Mouse (Mus musculus): ENCODE measurements around the gene Olfr1369-ps1. TPM values are rescaled to one million over a fixed set of nuclear protein-coding genes. Genes with fewer than 3 reads are reported as not detected.

Gene Olfr1369-ps1
- polyA plus RNA-seq, 1 experiment = not detected

GRCm38 (mm10) chr13:21142421-21142820 lies 31.1 kb downstream of the Olfr1369-ps1 start:
- Histone ChIP-seq H3K4me3 (ENCODE audit: control insufficient read depth, insufficient read depth, low read length) (no peak overlapping the region), H3K27me3 (ENCODE audit: control insufficient read depth, insufficient read depth, low read length) (no peaks in the 10 kb centered on the region), H3K27ac (ENCODE audit: control insufficient read depth, insufficient read depth, low read length) (no peak overlapping the region), H3K36me3 (ENCODE audit: control insufficient read depth, insufficient read depth, low read length) (no peaks in the 10 kb centered on the region), H3K4me1 (replicated peaks; ENCODE audit: control insufficient read depth, insufficient read depth, low read length) (no peaks in the 10 kb centered on the region)
- TF ChIP-seq POLR2A (IDR thresholded peaks at IDR 0.05; ENCODE audit: control insufficient read depth, extremely low read depth, insufficient read depth, low read length, poor library complexity) (no peak), CTCF (IDR thresholded peaks at IDR 0.05; ENCODE audit: borderline replicate concordance, control insufficient read depth, extremely low read depth, insufficient read depth, low read length, poor library complexity) (no peak)
- 52% methylated on average over 8 of the region's 8 CpGs for WGBS
- peak; percentile 6 for DNase-seq

GRCm38 (mm10) chr13:21145767-21146166 lies 34.5 kb downstream of the Olfr1369-ps1 start, which contains the start of gene Olfr1368:
Gene Olfr1368 (minus strand): TSS chr13:21145867.
- Histone ChIP-seq H3K27me3 (ENCODE audit: control insufficient read depth, insufficient read depth, low read length) (no peaks in the 10 kb centered on the region), H3K27ac (ENCODE audit: control insufficient read depth, insufficient read depth, low read length) (no peak within 1 kb of the TSS), H3K4me3 (ENCODE audit: control insufficient read depth, insufficient read depth, low read length) (no peak within 1 kb of the TSS), H3K36me3 (ENCODE audit: control insufficient read depth, insufficient read depth, low read length) (no peaks in the 10 kb centered on the region), H3K4me1 (replicated peaks; ENCODE audit: control insufficient read depth, insufficient read depth, low read length) (no peaks in the 10 kb centered on the region)
- WGBS = 85% methylated on average over 4 of the region's 4 CpGs
- TF ChIP-seq CTCF (IDR thresholded peaks at IDR 0.05; ENCODE audit: borderline replicate concordance, control insufficient read depth, extremely low read depth, insufficient read depth, low read length, poor library complexity) (no peak), POLR2A (IDR thresholded peaks at IDR 0.05; ENCODE audit: control insufficient read depth, extremely low read depth, insufficient read depth, low read length, poor library complexity) (no peak)
- no peak for DNase-seq

GRCm38 (mm10) chr13:21155888-21156287 lies 44.6 kb downstream of the Olfr1369-ps1 start:
- Histone ChIP-seq H3K4me1 (replicated peaks; ENCODE audit: control insufficient read depth, insufficient read depth, low read length) (peaks cover 7% of the 10 kb centered on the region), H3K36me3 (ENCODE audit: control insufficient read depth, insufficient read depth, low read length) (no peaks in the 10 kb centered on the region), H3K27me3 (ENCODE audit: control insufficient read depth, insufficient read depth, low read length) (no peaks in the 10 kb centered on the region; the same call in 1 of the 2 replicates), H3K4me3 (ENCODE audit: control insufficient read depth, insufficient read depth, low read length) (no peak overlapping the region), H3K27ac (ENCODE audit: control insufficient read depth, insufficient read depth, low read length) (no peak overlapping the region)
- DNase-seq = no peak
- 89% methylated on average over 5 of the region's 5 CpGs for WGBS
- TF ChIP-seq CTCF (IDR thresholded peaks at IDR 0.05; ENCODE audit: borderline replicate concordance, control insufficient read depth, extremely low read depth, insufficient read depth, low read length, poor library complexity) = no peak
- TF ChIP-seq POLR2A (IDR thresholded peaks at IDR 0.05; ENCODE audit: control insufficient read depth, extremely low read depth, insufficient read depth, low read length, poor library complexity) = no peak

- H3K36me3 ChIP-seq (ENCODE audit: control insufficient read depth, insufficient read depth, low read length) = no peaks in the 10 kb centered on the region
- H3K4me3 ChIP-seq (ENCODE audit: control insufficient read depth, insufficient read depth, low read length) = no peak overlapping the region
- WGBS = 31% methylated on average over 9 of the region's 9 CpGs
- no peak overlapping the region for H3K27ac ChIP-seq (ENCODE audit: control insufficient read depth, insufficient read depth, low read length)
- TF ChIP-seq POLR2A (IDR thresholded peaks at IDR 0.05; ENCODE audit: control insufficient read depth, extremely low read depth, insufficient read depth, low read length, poor library complexity) = no peak
- TF ChIP-seq CTCF (IDR thresholded peaks at IDR 0.05; ENCODE audit: borderline replicate concordance, control insufficient read depth, extremely low read depth, insufficient read depth, low read length, poor library complexity) = no peak
- no peak for DNase-seq
- H3K4me1 ChIP-seq (replicated peaks; ENCODE audit: control insufficient read depth, insufficient read depth, low read length) = peaks cover 9% of the 10 kb centered on the region
- no peaks in the 10 kb centered on the region; the same call in 1 of the 2 replicates for H3K27me3 ChIP-seq (ENCODE audit: control insufficient read depth, insufficient read depth, low read length)
These were observed 46.8 kb downstream of the Olfr1369-ps1 start for GRCm38 (mm10) chr13:21158071-21158470.

- 2% methylated on average over 19 of the region's 19 CpGs for WGBS
These were observed 47.6 kb downstream of the Olfr1369-ps1 start for GRCm38 (mm10) chr13:21158785-21159474.

GRCm38 (mm10) chr13:21159475-21159819 lies 48.2 kb downstream of the Olfr1369-ps1 start:
- Histone ChIP-seq H3K36me3 (ENCODE audit: control insufficient read depth, insufficient read depth, low read length) (no peaks in the 10 kb centered on the region), H3K4me1 (replicated peaks; ENCODE audit: control insufficient read depth, insufficient read depth, low read length) (peaks cover 9% of the 10 kb centered on the region), H3K27me3 (ENCODE audit: control insufficient read depth, insufficient read depth, low read length) (no peaks in the 10 kb centered on the region; the same call in 1 of the 2 replicates), H3K4me3 (ENCODE audit: control insufficient read depth, insufficient read depth, low read length) (peak overlapping the region; percentile 29), H3K27ac (ENCODE audit: control insufficient read depth, insufficient read depth, low read length) (no peak overlapping the region)
- peak; percentile 9 for DNase-seq
- TF ChIP-seq POLR2A (IDR thresholded peaks at IDR 0.05; ENCODE audit: control insufficient read depth, extremely low read depth, insufficient read depth, low read length, poor library complexity) (no peak), CTCF (IDR thresholded peaks at IDR 0.05; ENCODE audit: borderline replicate concordance, control insufficient read depth, extremely low read depth, insufficient read depth, low read length, poor library complexity) (no peak)
- 1% methylated on average over 15 of the region's 15 CpGs for WGBS

More at GRCm38 (mm10) chr13:21158785-21159474, 47.6 kb downstream of the Olfr1369-ps1 start:
- TF ChIP-seq CTCF (IDR thresholded peaks at IDR 0.05; ENCODE audit: borderline replicate concordance, control insufficient read depth, extremely low read depth, insufficient read depth, low read length, poor library complexity) (peak; percentile 47; the same call in 1 of the 2 replicates), POLR2A (IDR thresholded peaks at IDR 0.05; ENCODE audit: control insufficient read depth, extremely low read depth, insufficient read depth, low read length, poor library complexity) (no peak)
- Histone ChIP-seq H3K36me3 (ENCODE audit: control insufficient read depth, insufficient read depth, low read length) (no peaks in the 10 kb centered on the region), H3K4me3 (ENCODE audit: control insufficient read depth, insufficient read depth, low read length) (peak overlapping the region; percentile 29; the same call in 1 of the 2 replicates), H3K27me3 (ENCODE audit: control insufficient read depth, insufficient read depth, low read length) (no peaks in the 10 kb centered on the region; the same call in 1 of the 2 replicates), H3K27ac (ENCODE audit: control insufficient read depth, insufficient read depth, low read length) (no peak overlapping the region), H3K4me1 (replicated peaks; ENCODE audit: control insufficient read depth, insufficient read depth, low read length) (peaks cover 9% of the 10 kb centered on the region)
- peak; percentile 83 for DNase-seq

Data from thymus, adult 2 months (tissue).